Mouse (Mus musculus): ENCODE results near the gene Sec61a2.

The Sec61a2 gene

DNA sequence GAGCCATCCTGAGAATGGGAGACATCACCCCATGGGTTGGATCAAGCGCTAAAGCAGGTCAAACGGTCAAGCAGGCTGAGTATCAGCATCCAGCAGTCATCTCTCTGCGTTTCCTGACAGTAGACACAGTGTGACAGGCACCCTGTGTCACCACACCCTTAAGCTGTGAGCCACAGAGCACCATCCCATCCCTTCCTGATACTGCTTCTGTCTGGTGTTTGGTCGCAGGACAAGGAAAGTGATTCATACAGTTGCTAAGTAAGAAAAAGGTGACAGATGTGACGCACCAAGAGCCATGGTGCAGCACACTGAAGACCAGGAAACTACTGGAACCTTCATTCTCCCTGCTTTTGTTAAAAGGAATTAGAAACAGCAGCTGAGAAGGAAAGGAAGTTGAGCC is 6.4 kb downstream of the Sec61a2 start:
- no peak for DNase-seq (ENCODE audit: low spot score)

- peak; percentile 12 for DNase-seq (ENCODE audit: low spot score)
Measured at GRCm38 (mm10) chr2:5877446-5877845, 17.8 kb downstream of the Sec61a2 start.

GRCm38 (mm10) chr2:5869746-5870145 is 25.5 kb downstream of the Sec61a2 start:
- DNase-seq (ENCODE audit: low spot score): no peak

GRCm38 (mm10) chr2:5867681-5868080 is 27.6 kb downstream of the Sec61a2 start:
- no peak for DNase-seq (ENCODE audit: low spot score)

DNA sequence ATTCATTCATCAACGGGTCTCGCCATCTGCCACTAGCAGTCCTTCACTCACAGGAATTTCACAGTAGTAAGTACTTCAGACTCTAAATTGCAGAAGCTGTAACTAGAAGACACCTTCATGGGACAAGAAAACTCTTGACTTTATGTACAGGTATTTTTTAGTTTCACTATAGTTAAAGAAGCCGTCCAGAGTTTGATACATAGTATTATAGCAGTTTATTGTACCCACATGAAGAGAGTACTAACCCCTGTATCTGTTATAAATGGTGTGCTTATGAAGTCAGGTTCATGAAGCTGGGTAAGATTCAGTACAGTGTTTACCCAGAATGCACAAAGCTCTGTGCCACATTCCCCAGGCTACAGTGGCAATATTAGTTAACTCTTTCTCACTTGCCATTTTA is 32.4 kb downstream of the Sec61a2 start, which contains the start of gene Gm13199:
Gene Gm13199 (minus strand): TSS at position 101 of the 400 bp plus-strand sequence.
- DNase-seq (ENCODE audit: low spot score): no peak

- DNase-seq (ENCODE audit: low spot score): no peak
Measured at GRCm38 (mm10) chr2:5851866-5852265, 43.4 kb downstream of the Sec61a2 start.

DNA sequence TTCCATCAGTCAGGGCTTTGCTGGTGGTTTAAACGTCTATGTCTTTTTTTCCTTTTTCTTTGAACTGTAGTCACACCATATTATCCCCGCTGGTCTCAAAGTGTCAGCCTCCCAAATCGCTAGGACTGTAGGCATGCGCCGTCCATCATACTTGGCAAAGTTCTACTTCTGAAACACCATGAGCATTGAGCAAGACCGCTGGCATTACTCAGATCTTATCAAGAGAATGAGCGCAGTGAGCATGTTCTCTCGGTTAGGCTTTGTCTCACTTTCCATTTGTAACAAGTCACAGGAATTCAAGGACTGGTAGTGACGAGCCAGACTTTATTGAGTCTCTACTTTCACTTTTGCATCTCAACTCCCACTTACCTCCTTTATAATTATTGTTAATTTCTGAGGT is 44.1 kb downstream of the Sec61a2 start:
- DNase-seq (ENCODE audit: low spot score): no peak

DNA sequence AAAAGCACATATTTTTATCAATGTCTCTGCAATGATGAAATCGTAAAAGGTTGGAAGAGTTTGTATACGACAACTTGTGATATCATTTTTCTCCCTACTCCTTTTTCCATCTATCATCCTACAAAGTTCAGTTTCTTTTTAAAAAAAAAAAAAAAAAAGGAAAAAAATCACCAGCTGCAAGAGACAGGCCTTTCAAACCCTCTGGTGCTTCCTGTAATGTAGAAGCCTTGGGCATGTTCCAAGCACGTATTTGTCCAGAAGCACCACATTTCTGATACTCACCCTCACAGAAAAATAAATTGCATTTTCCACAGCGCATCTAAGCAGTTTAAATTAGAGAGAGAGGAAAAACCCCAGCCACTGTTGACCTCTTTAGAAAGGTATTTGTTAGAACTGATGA is 49.4 kb downstream of the Sec61a2 start:
- DNase-seq (ENCODE audit: low spot score): no peak

DNA sequence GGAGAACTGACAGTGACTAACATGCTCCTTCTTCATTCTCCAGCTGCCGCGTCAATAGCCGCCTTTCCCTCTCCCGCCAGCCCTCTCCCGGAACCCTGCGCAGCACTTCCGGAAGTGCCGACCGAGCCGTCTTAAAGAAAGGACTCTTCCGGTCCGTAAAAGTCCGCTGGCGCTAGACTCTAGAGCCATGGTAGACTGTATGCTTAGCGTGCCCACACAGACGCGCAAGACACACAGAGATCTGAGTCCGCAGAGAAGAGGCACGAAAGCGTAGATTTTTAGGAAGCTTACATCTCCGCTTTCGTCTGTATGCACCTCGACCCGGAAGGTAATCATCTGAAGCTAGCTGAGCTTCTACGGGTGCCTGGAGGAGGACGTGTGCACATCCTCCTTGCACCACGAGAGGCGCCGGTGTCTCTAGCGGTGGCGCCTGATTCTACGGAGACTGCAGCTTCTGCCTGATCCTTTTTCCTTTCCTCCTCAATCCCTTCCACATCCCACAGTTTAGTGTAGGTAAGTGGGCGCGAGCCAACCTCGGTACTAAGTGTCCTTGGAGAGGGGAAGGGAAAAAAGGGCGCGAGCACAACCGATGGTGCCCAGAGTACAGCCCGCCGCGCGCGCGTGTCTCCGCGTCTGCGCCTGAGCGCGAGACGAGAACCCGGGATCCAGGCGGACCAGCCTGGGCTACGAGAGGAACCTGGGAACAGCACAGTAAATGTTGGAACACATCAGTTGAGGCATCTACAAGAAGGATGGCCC is 50.2 kb downstream of the Sec61a2 start, which contains the start of the genes Nudt5 and Cdc123:
Gene Nudt5 (plus strand): TSS at position 147 of the 759 bp plus-strand sequence.
Gene Cdc123 (minus strand): TSS at position 292 of the 759 bp plus-strand sequence.
- peak; percentile 96 for DNase-seq (ENCODE audit: low spot score)

GRCm38 (mm10) chr2:5844181-5844872 is 50.9 kb downstream of the Sec61a2 start:
- DNase-seq (ENCODE audit: low spot score): no peak

- DNase-seq (ENCODE audit: low spot score): no peak
Measured at GRCm38 (mm10) chr2:5840815-5841214, 54.4 kb downstream of the Sec61a2 start.

GRCm38 (mm10) chr2:5825265-5825913 is 69.8 kb downstream of the Sec61a2 start:
- DNase-seq (ENCODE audit: low spot score): no peak

GRCm38 (mm10) chr2:5824685-5825084 is 70.5 kb downstream of the Sec61a2 start:
- DNase-seq (ENCODE audit: low spot score): no peak

DNA sequence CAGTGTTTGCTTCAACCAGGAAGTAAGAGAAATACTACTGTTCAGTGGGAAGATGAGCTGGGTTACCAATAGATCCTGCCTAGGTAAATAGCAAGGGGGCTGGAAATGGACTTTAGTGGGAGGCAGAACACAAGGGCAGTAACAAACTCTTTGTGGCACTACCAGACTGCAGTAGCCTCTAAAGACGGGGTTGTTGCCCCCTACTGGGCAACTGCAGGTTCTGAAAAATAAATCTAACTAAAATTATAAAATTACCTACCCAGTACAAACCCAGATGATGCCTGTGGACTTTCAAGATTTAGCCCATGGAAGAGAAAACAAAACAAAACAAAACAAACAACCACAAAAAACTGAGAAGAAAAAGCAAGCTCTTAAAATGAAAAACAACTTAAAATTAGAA is 71.0 kb downstream of the Sec61a2 start:
- DNase-seq (ENCODE audit: low spot score): peak; percentile 26

GRCm38 (mm10) chr2:5822449-5822848 is 72.8 kb downstream of the Sec61a2 start:
- DNase-seq (ENCODE audit: low spot score): no peak

DNA sequence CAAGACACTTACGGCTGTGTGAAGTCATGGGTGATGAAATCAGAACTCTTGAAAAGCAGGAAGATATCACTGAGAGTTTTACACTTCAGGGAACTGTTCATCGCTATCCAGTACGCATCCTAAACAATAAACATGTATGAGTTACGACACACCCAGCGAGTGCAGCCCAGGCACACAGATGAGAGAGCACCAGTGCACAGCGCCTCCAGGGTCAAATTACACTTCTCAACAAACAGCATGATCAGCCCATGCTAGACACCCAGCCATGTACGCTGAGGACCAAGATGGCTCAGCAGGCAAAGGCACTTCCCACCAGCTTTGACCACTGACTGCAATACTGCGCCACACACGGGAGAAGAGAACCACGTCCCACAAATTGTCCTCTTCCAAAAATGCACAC is 74.0 kb downstream of the Sec61a2 start:
- DNase-seq (ENCODE audit: low spot score): no peak
